ENCODE assay signal across 21 mouse cellular contexts in the genomic region with DNA sequence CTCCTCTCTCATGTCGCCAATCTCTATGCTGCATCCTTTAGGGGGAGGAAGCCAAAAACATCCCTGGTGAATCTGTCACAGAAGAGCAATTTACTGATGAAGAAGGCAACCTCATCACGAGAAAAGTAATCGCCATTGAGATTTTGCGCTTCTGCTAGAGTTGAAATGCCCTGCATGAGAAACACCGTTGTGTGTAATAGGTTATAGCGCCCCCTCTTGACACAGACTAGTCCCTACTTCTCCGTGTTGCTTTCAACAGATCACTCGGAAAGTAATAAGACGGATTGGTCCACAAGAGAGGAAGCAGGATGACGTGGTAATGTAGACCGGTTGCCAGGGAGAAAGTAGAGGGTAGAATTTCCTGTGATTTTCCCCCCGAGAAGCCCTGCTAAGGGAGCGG.
DNase-seq lines count a peak whose midpoint lies in the region; ATAC-seq and TF ChIP-seq lines count a peak whose summit lies in the region.
"Had no signal": no experiment of that assay in that cellular context is flagged by ENCODE, and none has a peak within 500 bp of the region (broad histone marks: within the 10 kb centered on the region; RNA-seq: fewer than 3 reads in every experiment).

No protein-coding gene starts in this region.

- no peak overlapping the region for H3K9ac ChIP-seq in hindbrain, postnatal 0 days (replicated peaks; ENCODE audit: low read length)
- no peak overlapping the region for H3K9ac ChIP-seq in hindbrain, embryonic 16.5 days (ENCODE audit: low read depth, low read length)
- no peak overlapping the region for H3K9ac ChIP-seq in midbrain, postnatal 0 days (replicated peaks; ENCODE audit: low read length, poor library complexity, severe bottlenecking)
- no peak overlapping the region for H3K9ac ChIP-seq in midbrain, embryonic 14.5 days (replicated peaks; ENCODE audit: low read length)
- H3K9ac ChIP-seq in neural tube, embryonic 15.5 days (replicated peaks) = no peak overlapping the region
- H3K9ac ChIP-seq: heart, embryonic 12.5 days; hindbrain, embryonic 14.5 days had no signal

- H3K27me3 ChIP-seq in hindbrain, postnatal 0 days (ENCODE audit: insufficient read depth, low read length) = no peaks in the 10 kb centered on the region
- H3K27me3 ChIP-seq in hindbrain, embryonic 16.5 days (replicated peaks; ENCODE audit: control insufficient read depth, insufficient read depth, low read length) = no peaks in the 10 kb centered on the region
- no peaks in the 10 kb centered on the region for H3K27me3 ChIP-seq in midbrain, postnatal 0 days (ENCODE audit: insufficient read depth, low read length)
- no peaks in the 10 kb centered on the region for H3K27me3 ChIP-seq in midbrain, embryonic 14.5 days (ENCODE audit: control insufficient read depth, insufficient read depth, low read length)
- no peaks in the 10 kb centered on the region for H3K27me3 ChIP-seq in neural tube, embryonic 15.5 days (replicated peaks)
- H3K27me3 ChIP-seq: heart, embryonic 12.5 days had no signal

- no peak overlapping the region for H3K27ac ChIP-seq in hindbrain, postnatal 0 days
- no peak overlapping the region for H3K27ac ChIP-seq in hindbrain, embryonic 16.5 days (ENCODE audit: low read depth, low read length)
- no peak overlapping the region for H3K27ac ChIP-seq in midbrain, postnatal 0 days (ENCODE audit: low read depth, low read length)
- no peak overlapping the region for H3K27ac ChIP-seq in midbrain, embryonic 14.5 days (replicated peaks; ENCODE audit: low read depth, low read length)
- H3K27ac ChIP-seq in neural tube, embryonic 15.5 days (replicated peaks) = no peak overlapping the region
- H3K27ac ChIP-seq: embryonic facial prominence, embryonic 10.5 days; heart, adult 2 months; hindbrain, embryonic 10.5 days; hindbrain, embryonic 14.5 days had no signal

- DNase-seq in hindbrain, postnatal 0 days (ENCODE audit: low spot score) = no peak
- no peak for DNase-seq in midbrain, postnatal 0 days (ENCODE audit: low spot score)
- DNase-seq in midbrain, embryonic 14.5 days = no peak
- peak; percentile 84 for DNase-seq in R1 (ENCODE audit: low read depth, low spot score)
- no peak for DNase-seq in cerebellum, postnatal 4 days (ENCODE audit: low spot score in 2 of 2)
- DNase-seq: adrenal gland, postnatal 10 days; cerebellum, adult 11-12 months; cerebellum, adult 9-10 months; cerebellum, postnatal 25 days; gastrocnemius, postnatal 10 days; heart, adult 2 months; kidney, adult 11 months had no signal

- WGBS in hindbrain, postnatal 0 days = 93% methylated on average over 13 of the region's 13 CpGs
- WGBS in hindbrain, embryonic 16.5 days = 87% methylated on average over 13 of the region's 13 CpGs
- 91% methylated on average over 13 of the region's 13 CpGs for WGBS in midbrain, postnatal 0 days
- 92% methylated on average over 13 of the region's 13 CpGs for WGBS in midbrain, embryonic 14.5 days
- WGBS in neural tube, embryonic 15.5 days = 90% methylated on average over 13 of the region's 13 CpGs

- TF ChIP-seq CTCF in hindbrain, postnatal 0 days (IDR thresholded peaks at IDR 0.05; ENCODE audit: low read depth) = peak; percentile 21; the same call in 1 of the 2 replicates
- peak; percentile 9; the same call in 1 of the 2 replicates for TF ChIP-seq CTCF in midbrain, postnatal 0 days (IDR thresholded peaks at IDR 0.05)

- H3K4me1 ChIP-seq in hindbrain, postnatal 0 days (ENCODE audit: insufficient read depth, low read length) = no peaks in the 10 kb centered on the region
- H3K4me1 ChIP-seq in hindbrain, embryonic 16.5 days (ENCODE audit: control insufficient read depth, insufficient read depth, low read depth, low read length) = no peaks in the 10 kb centered on the region
- no peaks in the 10 kb centered on the region for H3K4me1 ChIP-seq in midbrain, postnatal 0 days (ENCODE audit: insufficient read depth, low read length)
- no peaks in the 10 kb centered on the region for H3K4me1 ChIP-seq in midbrain, embryonic 14.5 days (ENCODE audit: control insufficient read depth, insufficient read depth, low read length)
- no peaks in the 10 kb centered on the region for H3K4me1 ChIP-seq in neural tube, embryonic 15.5 days

- H3K4me3 ChIP-seq in hindbrain, postnatal 0 days (ENCODE audit: low read length) = no peak overlapping the region
- H3K4me3 ChIP-seq in hindbrain, embryonic 16.5 days (ENCODE audit: low read length) = no peak overlapping the region
- H3K4me3 ChIP-seq in midbrain, postnatal 0 days (ENCODE audit: low read depth, low read length) = no peak overlapping the region
- H3K4me3 ChIP-seq in midbrain, embryonic 14.5 days (replicated peaks; ENCODE audit: low read depth, low read length) = no peak overlapping the region
- H3K4me3 ChIP-seq in neural tube, embryonic 15.5 days (replicated peaks) = no peak overlapping the region
- H3K4me3 ChIP-seq: embryonic facial prominence, embryonic 10.5 days; heart, adult 2 months; heart, embryonic 12.5 days; hindbrain, embryonic 10.5 days had no signal

- ATAC-seq in hindbrain, postnatal 0 days = no peak
- ATAC-seq in hindbrain, embryonic 16.5 days = no peak
- ATAC-seq in midbrain, postnatal 0 days (ENCODE audit: low FRiP score) = no peak
- no peak for ATAC-seq in midbrain, embryonic 14.5 days (ENCODE audit: low FRiP score, low TSS enrichment)
- ATAC-seq in cerebellum, adult (ENCODE audit: insufficient number of reproducible peaks, low FRiP score, low TSS enrichment) = no peak
- no peak for ATAC-seq in neural tube, embryonic 15.5 days (ENCODE audit: low FRiP score)
- ATAC-seq: forebrain, embryonic 14.5 days; inflammation-experienced regulatory T-cells, adult 6 months had no signal

- no peaks in the 10 kb centered on the region for H3K9me3 ChIP-seq in hindbrain, postnatal 0 days (ENCODE audit: low read length)
- no peaks in the 10 kb centered on the region for H3K9me3 ChIP-seq in hindbrain, embryonic 16.5 days (ENCODE audit: control insufficient read depth, low read length)
- no peaks in the 10 kb centered on the region for H3K9me3 ChIP-seq in midbrain, postnatal 0 days (ENCODE audit: low read length)
- H3K9me3 ChIP-seq in midbrain, embryonic 14.5 days (ENCODE audit: control insufficient read depth, low read length) = no peaks in the 10 kb centered on the region
- H3K9me3 ChIP-seq in neural tube, embryonic 15.5 days (replicated peaks) = no peaks in the 10 kb centered on the region
- H3K9me3 ChIP-seq: embryonic facial prominence, embryonic 10.5 days; heart, embryonic 12.5 days; hindbrain, embryonic 10.5 days had no signal

- H3K4me2 ChIP-seq in hindbrain, postnatal 0 days (ENCODE audit: low read depth, low read length) = no peak overlapping the region
- H3K4me2 ChIP-seq in hindbrain, embryonic 16.5 days (ENCODE audit: low read length) = no peak overlapping the region
- no peak overlapping the region for H3K4me2 ChIP-seq in midbrain, postnatal 0 days (ENCODE audit: low read depth, low read length, poor library complexity, severe bottlenecking)
- no peak overlapping the region for H3K4me2 ChIP-seq in midbrain, embryonic 14.5 days (ENCODE audit: low read length)
- H3K4me2 ChIP-seq in neural tube, embryonic 15.5 days = no peak overlapping the region
- H3K4me2 ChIP-seq: heart, embryonic 12.5 days; hindbrain, embryonic 14.5 days had no signal

- peaks cover 18% of the 10 kb centered on the region for H3K36me3 ChIP-seq in hindbrain, postnatal 0 days (ENCODE audit: insufficient read depth, low read length)
- peaks cover 25% of the 10 kb centered on the region for H3K36me3 ChIP-seq in hindbrain, embryonic 16.5 days (ENCODE audit: control insufficient read depth, insufficient read depth, low read length)
- peaks cover 26% of the 10 kb centered on the region for H3K36me3 ChIP-seq in midbrain, postnatal 0 days (ENCODE audit: insufficient read depth, low read length)
- peaks cover 79% of the 10 kb centered on the region for H3K36me3 ChIP-seq in midbrain, embryonic 14.5 days (ENCODE audit: control insufficient read depth, insufficient read depth, low read length)
- H3K36me3 ChIP-seq in neural tube, embryonic 15.5 days = peaks cover 71% of the 10 kb centered on the region
